Mouse (Mus musculus): Measurements from ENCODE around the gene Adcy10.

DNA sequence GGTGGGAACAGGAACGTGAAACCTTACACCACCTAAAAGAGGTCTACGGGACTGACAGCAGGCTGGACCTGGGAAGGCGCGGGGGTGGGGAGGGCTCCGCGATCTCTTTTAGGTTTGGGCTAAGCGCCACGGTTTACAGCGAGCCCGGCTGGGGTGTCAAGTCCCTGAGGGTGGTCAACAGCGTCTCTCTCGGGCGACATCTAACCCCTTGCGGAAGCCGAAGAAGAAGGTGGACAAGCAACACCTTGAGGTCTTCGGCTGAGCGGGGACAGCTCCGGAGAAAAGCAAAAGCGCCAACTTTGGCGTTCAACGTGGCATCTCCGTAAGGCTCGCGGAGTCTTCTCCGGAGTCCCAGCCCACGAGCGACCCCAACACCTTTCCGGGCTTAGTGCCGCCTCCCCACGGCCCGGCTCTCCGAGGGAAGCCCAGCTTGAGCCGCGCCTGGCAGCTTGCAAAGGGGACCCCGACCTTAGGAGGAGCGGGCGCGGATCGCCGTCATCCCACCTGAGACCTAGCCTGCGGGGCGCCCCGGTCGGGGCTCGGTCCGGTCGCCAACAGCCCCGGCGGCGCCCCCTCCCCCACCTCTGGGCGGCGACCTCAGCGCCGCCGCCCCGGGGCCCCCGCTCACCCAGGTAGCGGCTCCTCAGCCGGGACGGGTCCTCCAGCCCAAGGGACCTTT lies 25.3 kb upstream of the Adcy10 start:
- TF ChIP-seq POLR2A (IDR thresholded peaks at IDR 0.05; ENCODE audit: low read depth, low read length) (no peak), CTCF (IDR thresholded peaks at IDR 0.05; ENCODE audit: borderline replicate concordance, insufficient read depth, low read length) (no peak)

All from embryonic fibroblast, embryonic 13.5 days (primary cell).